Mouse (Mus musculus) natural killer cell, adult 2 months (primary cell): ENCODE results near the gene Sept12.

ENCODE experiments used
- DNase-seq, 2 experiments: peaks; one replicate each; pipeline ENCODE4 v3.0.0; 2022; ENCODE audit warnings: low spot score in 2 of 2

Gene Sept12

GRCm38 (mm10) chr16:4937351-4938190 lies 60.1 kb downstream of the Sept12 start:
- DNase-seq = no peak
